Comparison of ENCODE assay signal across 17 mouse cellular contexts in genomic region chr10:8880950-8881675, GRCm38 (mm10). TPM values are rescaled to one million over a fixed set of nuclear protein-coding genes. Genes with fewer than 3 reads are reported as not detected.
A peak's percentile ranks its signal among the peaks of the same experiment; 100 is the strongest.
DNase-seq lines count a peak whose midpoint lies in the region; ATAC-seq and TF ChIP-seq lines count a peak whose summit lies in the region.
"Had no signal": no experiment of that assay in that cellular context is flagged by ENCODE, and none has a peak within 500 bp of the region (broad histone marks: within the 10 kb centered on the region; RNA-seq: fewer than 3 reads in every experiment).

No protein-coding gene starts in this region.

- no peak overlapping the region for H3K4me3 ChIP-seq in intestine, embryonic 14.5 days (ENCODE audit: low read depth, low read length)
- no peak overlapping the region for H3K4me3 ChIP-seq in intestine, embryonic 16.5 days (ENCODE audit: low read length)
- peak overlapping the region; percentile 71 for H3K4me3 ChIP-seq in E14TG2a.4 (replicated peaks; ENCODE audit: low read length)
- H3K4me3 ChIP-seq in ES-Bruce4 (ENCODE audit: low read depth, low read length), result peak overlapping the region; percentile 36
- H3K4me3 ChIP-seq in brown adipose tissue, adult 24 weeks (ENCODE audit: insufficient read depth, low read depth, low read length), result no peak overlapping the region
- H3K4me3 ChIP-seq: forebrain, embryonic 12.5 days; heart, embryonic 12.5 days; liver, embryonic 13.5 days; neural tube, embryonic 13.5 days had no signal

- no peak for DNase-seq in intestine, embryonic 14.5 days (ENCODE audit: low spot score)
- no peak for DNase-seq in kidney, postnatal 10 days
- no peak for DNase-seq in testis, postnatal 14 days (ENCODE audit: low spot score)
- DNase-seq: adrenal gland, postnatal 25 days; cerebellum, postnatal 14 days; heart, postnatal 4 days; kidney, adult 2 months; liver, embryonic 13.5 days; thymus, postnatal 14 days had no signal

- WGBS in intestine, embryonic 14.5 days, result 65% methylated on average over 15 of the region's 15 CpGs
- WGBS in intestine, embryonic 16.5 days, result 74% methylated on average over 15 of the region's 15 CpGs

- no peak overlapping the region for H3K9ac ChIP-seq in intestine, embryonic 14.5 days (ENCODE audit: low read length)
- no peak overlapping the region for H3K9ac ChIP-seq in intestine, embryonic 16.5 days (ENCODE audit: low read depth, low read length)
- H3K9ac ChIP-seq in ES-Bruce4 (ENCODE audit: low read depth, poor library complexity, severe bottlenecking), result 0 out of 2 replicates have a peak overlapping the region, but pooled peaks have one; percentile 28
- H3K9ac ChIP-seq: forebrain, embryonic 12.5 days; heart, embryonic 12.5 days; liver, embryonic 13.5 days; neural tube, embryonic 13.5 days had no signal

- H3K36me3 ChIP-seq in intestine, embryonic 14.5 days (ENCODE audit: control insufficient read depth, insufficient read depth, low read length), result no peaks in the 10 kb centered on the region
- H3K36me3 ChIP-seq in intestine, embryonic 16.5 days (ENCODE audit: control insufficient read depth, insufficient read depth, low read length), result no peaks in the 10 kb centered on the region
- 0 out of 2 replicates have a peak, but pooled peaks cover 4% of the 10 kb centered on the region for H3K36me3 ChIP-seq in E14TG2a.4 (ENCODE audit: insufficient read depth, low read length)
- H3K36me3 ChIP-seq in ES-Bruce4 (ENCODE audit: control insufficient read depth, insufficient read depth, low read length, poor library complexity, severe bottlenecking), result no peaks in the 10 kb centered on the region
- H3K36me3 ChIP-seq: forebrain, embryonic 12.5 days; liver, embryonic 13.5 days; neural tube, embryonic 13.5 days had no signal

- H3K27ac ChIP-seq in intestine, embryonic 14.5 days (ENCODE audit: low read depth), result peak overlapping the region; percentile 29; the same call in 1 of the 2 replicates
- H3K27ac ChIP-seq in intestine, embryonic 16.5 days (ENCODE audit: low read length), result no peak overlapping the region
- peak overlapping the region; percentile 47; the same call in 1 of the 2 replicates for H3K27ac ChIP-seq in ES-Bruce4 (ENCODE audit: insufficient read depth, low read length)
- peak overlapping the region; percentile 58 for H3K27ac ChIP-seq in brown adipose tissue, adult 24 weeks (replicated peaks; ENCODE audit: low read depth, low read length)
- H3K27ac ChIP-seq: forebrain, embryonic 12.5 days; liver, embryonic 13.5 days; neural tube, embryonic 13.5 days had no signal

- TF ChIP-seq POLR2A in ES-Bruce4 (IDR thresholded peaks at IDR 0.05; ENCODE audit: insufficient read depth, low read length), result no peak

- no peak for ATAC-seq in intestine, embryonic 14.5 days (replicated peaks; ENCODE audit: low FRiP score, low TSS enrichment, low read depth)
- no peak for ATAC-seq in intestine, embryonic 16.5 days

- H3K4me2 ChIP-seq in intestine, embryonic 14.5 days (ENCODE audit: low read length), result no peak overlapping the region
- no peak overlapping the region for H3K4me2 ChIP-seq in intestine, embryonic 16.5 days (ENCODE audit: low read depth, low read length)
- H3K4me2 ChIP-seq: forebrain, embryonic 12.5 days; heart, embryonic 12.5 days; liver, embryonic 13.5 days; midbrain, embryonic 11.5 days; neural tube, embryonic 13.5 days had no signal

- H3K4me1 ChIP-seq in intestine, embryonic 14.5 days (replicated peaks; ENCODE audit: control insufficient read depth, insufficient read depth, low read length), result peaks cover 24% of the 10 kb centered on the region
- H3K4me1 ChIP-seq in intestine, embryonic 16.5 days (ENCODE audit: control insufficient read depth, insufficient read depth, low read length), result peaks cover 9% of the 10 kb centered on the region
- H3K4me1 ChIP-seq in E14TG2a.4 (replicated peaks; ENCODE audit: low read depth, low read length) (peaks cover 68% of the 10 kb centered on the region), ES-Bruce4 (ENCODE audit: control insufficient read depth, insufficient read depth, low read length) (peaks cover 3% of the 10 kb centered on the region)
- peaks cover 22% of the 10 kb centered on the region for H3K4me1 ChIP-seq in brown adipose tissue, adult 24 weeks (ENCODE audit: control insufficient read depth, insufficient read depth, insufficient read length, low read length)

- no peaks in the 10 kb centered on the region for H3K9me3 ChIP-seq in intestine, embryonic 14.5 days (ENCODE audit: control insufficient read depth, low read length)
- no peaks in the 10 kb centered on the region for H3K9me3 ChIP-seq in intestine, embryonic 16.5 days (ENCODE audit: control insufficient read depth, low read length)
- no peaks in the 10 kb centered on the region for H3K9me3 ChIP-seq in E14TG2a.4 (ENCODE audit: low read length)
- H3K9me3 ChIP-seq in ES-Bruce4 (replicated peaks; ENCODE audit: control insufficient read depth, insufficient read depth, low read length, poor library complexity, severe bottlenecking), result no peaks in the 10 kb centered on the region
- H3K9me3 ChIP-seq: forebrain, embryonic 12.5 days; liver, embryonic 13.5 days; neural tube, embryonic 13.5 days had no signal

- TF ChIP-seq CTCF in E14TG2a.4 (conservative IDR thresholded peaks at IDR 0.05; ENCODE audit: low read length) (peak; percentile 40; the same call in 1 of the 2 replicates), ES-Bruce4 (IDR thresholded peaks at IDR 0.05; ENCODE audit: low read depth, low read length) (peak; percentile 19)

- no peaks in the 10 kb centered on the region for H3K27me3 ChIP-seq in intestine, embryonic 14.5 days (replicated peaks; ENCODE audit: control insufficient read depth, insufficient read depth, low read length)
- no peaks in the 10 kb centered on the region for H3K27me3 ChIP-seq in intestine, embryonic 16.5 days (replicated peaks; ENCODE audit: control insufficient read depth, insufficient read depth, low read length)
- H3K27me3 ChIP-seq in E14TG2a.4 (ENCODE audit: insufficient read depth, low read length) (no peaks in the 10 kb centered on the region), ES-Bruce4 (ENCODE audit: control insufficient read depth, insufficient read depth, low read length, poor library complexity, severe bottlenecking) (no peaks in the 10 kb centered on the region)
- H3K27me3 ChIP-seq: heart, embryonic 12.5 days had no signal

- no peak for TF ChIP-seq EP300 in ES-Bruce4 (IDR thresholded peaks at IDR 0.05; ENCODE audit: insufficient read depth, low read depth, low read length)

RNA-seq across cellular contexts. Expression of gene Sash1, which starts 4.8 kb away (rescaled TPM):
- polyA plus RNA-seq in intestine, embryonic 14.5 days (2014; fragmentation: Nextera tagmentation; extraction: Ambion mirVana), result 6.5 and 6.9 TPM in 2 replicates
- 2.3 and 2.8 TPM in 2 replicates for polyA plus RNA-seq in intestine, embryonic 16.5 days (2015; fragmentation: Nextera tagmentation; extraction: Ambion mirVana)
- polyA plus RNA-seq in ES-Bruce4 (2011; ENCODE audit: insufficient read depth, insufficient read length, low read depth, missing spikeins), result 14.4 and 17.3 TPM in 2 replicates
- polyA plus RNA-seq in brown adipose tissue, adult 24 weeks (2012; ENCODE audit: insufficient read depth, insufficient read length, missing spikeins), result 14.1 and 18.2 TPM in 2 replicates

Comparison
In these comparisons a context has a peak if more than half of its experiments do, and no peak if none do; other contexts are left out.
1. H3K4me3 ChIP-seq: peak in E14TG2a.4 (single experiment) and ES-Bruce4 (single experiment); none in intestine, embryonic 14.5 days (single experiment), intestine, embryonic 16.5 days (single experiment) and brown adipose tissue, adult 24 weeks (single experiment).